Mouse (Mus musculus) common myeloid progenitor, adult 5-6 weeks (primary cell): ENCODE results near the gene Ctnnd2. TPM values are rescaled to one million over a fixed set of nuclear protein-coding genes. Genes with fewer than 3 reads are reported as not detected.

Experiments used
- ATAC-seq: replicated peaks from 2 replicates; pipeline ENCODE4 v1.8.0; 2016; ENCODE audit warnings: low read depth, mild to moderate bottlenecking, moderate TSS enrichment, inconsistent platforms; ENCODE audit not compliant: poor library complexity, severe bottlenecking
- total RNA-seq: library from RNA; stranded (forward); fragments of 200-1000, 187-1606 nt; gene quantifications from 2 replicates; pipeline ENCODE4 v1.2.3, GENCODE M21; 2017

The Ctnnd2 gene
- total RNA-seq, 1 experiment from 2014 or later: 0.73 TPM

- ATAC-seq: no peak
Measured at GRCm38 (mm10) chr15:30373654-30374215, 201.3 kb downstream of the Ctnnd2 start.

- no peak for ATAC-seq
Measured at GRCm38 (mm10) chr15:30374907-30375306, 202.5 kb downstream of the Ctnnd2 start.

- no peak for ATAC-seq
Measured at GRCm38 (mm10) chr15:30383075-30383842, 210.9 kb downstream of the Ctnnd2 start.

GRCm38 (mm10) chr15:30384386-30384785, 212.0 kb downstream of the Ctnnd2 start:
- no peak for ATAC-seq

- no peak for ATAC-seq
Measured at GRCm38 (mm10) chr15:30386489-30386888, 214.1 kb downstream of the Ctnnd2 start.

- no peak for ATAC-seq
Measured at GRCm38 (mm10) chr15:30387244-30387643, 214.9 kb downstream of the Ctnnd2 start.

- no peak for ATAC-seq
Measured at GRCm38 (mm10) chr15:30401111-30401510, 228.7 kb downstream of the Ctnnd2 start.

- ATAC-seq: no peak
Measured at GRCm38 (mm10) chr15:30406254-30406653, 233.9 kb downstream of the Ctnnd2 start.

GRCm38 (mm10) chr15:30423146-30423545, 250.8 kb downstream of the Ctnnd2 start:
- ATAC-seq: no peak

GRCm38 (mm10) chr15:30424290-30424689, 251.9 kb downstream of the Ctnnd2 start:
- no peak for ATAC-seq

- ATAC-seq: peak; percentile 76
Measured at GRCm38 (mm10) chr15:30427342-30427741, 254.9 kb downstream of the Ctnnd2 start.

- no peak for ATAC-seq
Measured at GRCm38 (mm10) chr15:30439045-30439444, 266.7 kb downstream of the Ctnnd2 start.

- no peak for ATAC-seq
Measured at GRCm38 (mm10) chr15:30450765-30451164, 278.4 kb downstream of the Ctnnd2 start.

GRCm38 (mm10) chr15:30451921-30452320, 279.5 kb downstream of the Ctnnd2 start:
- ATAC-seq: no peak

- ATAC-seq: no peak
Measured at GRCm38 (mm10) chr15:30457541-30458250, 285.3 kb downstream of the Ctnnd2 start.

GRCm38 (mm10) chr15:30458671-30459070, 286.3 kb downstream of the Ctnnd2 start:
- no peak for ATAC-seq

- ATAC-seq: no peak
Measured at GRCm38 (mm10) chr15:30460341-30461125, 288.1 kb downstream of the Ctnnd2 start.

- no peak for ATAC-seq
Measured at GRCm38 (mm10) chr15:30462804-30463423, 290.5 kb downstream of the Ctnnd2 start.

- ATAC-seq: no peak
Measured at GRCm38 (mm10) chr15:30463471-30464047, 291.2 kb downstream of the Ctnnd2 start.
